Mouse (Mus musculus) heart, embryonic 10.5 days (tissue): ENCODE measurements around the gene St14. TPM values are rescaled to one million over a fixed set of nuclear protein-coding genes. Genes with fewer than 3 reads are reported as not detected.

ENCODE experiments used
- DNase-seq: peaks from one replicate; pipeline ENCODE4 v3.0.0-alpha.2; 2017; ENCODE audit warnings: low spot score
- H3K27ac ChIP-seq: fragments of 300-500 bp; sonication (generic); 2 replicates; pipeline ENCODE4 v1.5.1; 2016; ENCODE audit warnings: mild to moderate bottlenecking
- H3K27me3 ChIP-seq: fragments of 300-500 bp; sonication (generic); 2 replicates; pipeline ENCODE4 v1.6.1; 2016; ENCODE audit warnings: mild to moderate bottlenecking; ENCODE audit not compliant: poor library complexity, insufficient read depth, severe bottlenecking
- H3K36me3 ChIP-seq: fragments of 300-500 bp; sonication (generic); 2 replicates; pipeline ENCODE4 v1.6.1; 2016; ENCODE audit warnings: mild to moderate bottlenecking, moderate library complexity
- H3K4me1 ChIP-seq: fragments of 300-500 bp; sonication (generic); 2 replicates; pipeline ENCODE4 v1.6.1; 2016; ENCODE audit warnings: mild to moderate bottlenecking
- H3K4me3 ChIP-seq: fragments of 300-500 bp; sonication (generic); 2 replicates; pipeline ENCODE4 v1.5.1; 2016; ENCODE audit warnings: mild to moderate bottlenecking, moderate library complexity
- H3K9me3 ChIP-seq: fragments of 300-500 bp; sonication (generic); 2 replicates; pipeline ENCODE4 v1.6.1; 2016; ENCODE audit warnings: mild to moderate bottlenecking, moderate library complexity
- WGBS: fragments of 180-500 bp; shearing (Covaris S2); methylation state at CpG from one replicate; pipeline ENCODE4 v1.1.7; 2016; 5-methylcytosine and 5-hydroxymethylcytosine counted together
- polyA plus RNA-seq: library from polyadenylated mRNA; unstranded; fragments of >200 nt; fragmentation: Nextera tagmentation; extraction: Ambion mirVana; gene quantifications from 2 replicates; pipeline ENCODE4 v1.2.1, GENCODE M21; 2016

The St14 gene
- polyA plus RNA-seq, 1 experiment from 2014 or later: 5.9 TPM

DNA sequence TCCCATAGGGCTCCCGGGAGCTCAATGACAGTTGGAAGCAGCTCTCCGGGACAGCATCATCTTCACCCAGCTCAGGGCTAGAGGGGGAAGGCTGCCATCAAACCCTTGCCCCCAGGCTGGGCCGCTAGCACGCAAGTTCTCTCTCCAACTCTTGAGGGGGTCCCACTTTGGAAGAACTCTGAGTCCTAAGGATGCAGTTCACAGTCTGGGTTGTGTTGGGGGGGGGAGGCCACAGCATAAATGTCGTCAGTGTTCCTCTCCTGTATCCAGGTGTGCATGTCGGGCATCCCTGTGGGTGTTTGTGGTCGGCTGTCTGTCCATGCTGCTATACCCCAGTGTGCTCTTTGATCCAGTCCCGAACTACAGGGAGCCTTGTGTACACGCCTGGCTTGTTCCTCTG lies 42.1 kb downstream of the St14 start:
- 72% methylated on average over 9 of the region's 9 CpGs for WGBS
- Histone ChIP-seq H3K4me3 (no peak overlapping the region), H3K9me3 (no peaks in the 10 kb centered on the region), H3K4me1 (0 out of 2 replicates have a peak, but pooled peaks cover 3% of the 10 kb centered on the region), H3K27me3 (peaks cover 39% of the 10 kb centered on the region), H3K27ac (no peak overlapping the region), H3K36me3 (no peaks in the 10 kb centered on the region)
- DNase-seq: peak; percentile 58

DNA sequence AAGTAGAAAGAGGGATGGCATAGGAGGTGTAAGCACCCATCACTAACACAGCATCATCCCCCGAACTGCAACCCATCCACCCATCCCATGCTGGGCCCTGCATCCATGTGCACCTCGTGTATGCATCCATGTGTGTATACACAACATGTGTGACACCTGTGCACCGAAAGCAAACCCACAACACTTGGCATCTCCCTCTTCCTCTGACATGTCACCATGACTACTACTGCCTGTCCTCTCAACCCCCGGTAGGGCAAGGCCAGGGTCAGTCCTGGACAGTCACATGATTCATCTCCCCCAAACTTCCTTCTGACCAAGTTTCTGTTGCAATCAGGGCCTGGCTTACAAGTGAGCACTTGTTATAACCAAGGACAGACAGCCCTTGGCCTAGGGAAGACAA lies 42.8 kb downstream of the St14 start:
- Histone ChIP-seq H3K9me3 (no peaks in the 10 kb centered on the region), H3K27me3 (peaks cover 46% of the 10 kb centered on the region), H3K4me3 (no peak overlapping the region), H3K36me3 (no peaks in the 10 kb centered on the region), H3K27ac (no peak overlapping the region), H3K4me1 (0 out of 2 replicates have a peak, but pooled peaks cover 3% of the 10 kb centered on the region)
- WGBS: 81% methylated on average over 4 of the region's 4 CpGs
- peak; percentile 70 for DNase-seq

DNA sequence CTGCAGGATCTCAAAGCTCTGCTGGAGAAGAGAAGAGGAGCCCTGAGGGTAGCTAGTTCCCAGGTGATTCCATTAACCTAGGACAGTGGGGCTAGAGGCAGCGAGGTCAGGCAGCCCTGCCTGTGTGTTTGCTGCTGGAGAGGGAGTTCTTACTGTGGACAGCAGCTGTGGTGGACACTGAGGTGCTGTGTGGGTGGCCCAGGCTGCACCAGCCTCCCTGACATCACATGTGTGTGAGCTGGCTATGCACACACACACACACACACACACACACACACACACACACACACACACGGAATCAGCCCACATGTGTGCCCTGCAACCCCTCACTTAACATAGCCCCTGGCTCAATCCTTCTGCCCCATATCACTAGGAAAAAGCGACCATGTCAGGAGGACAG lies 43.5 kb downstream of the St14 start:
- 67% methylated on average over 3 of the region's 3 CpGs for WGBS
- Histone ChIP-seq H3K4me3 (no peak overlapping the region), H3K27me3 (peaks cover 52% of the 10 kb centered on the region), H3K27ac (no peak overlapping the region), H3K4me1 (0 out of 2 replicates have a peak, but pooled peaks cover 3% of the 10 kb centered on the region), H3K9me3 (no peaks in the 10 kb centered on the region), H3K36me3 (no peaks in the 10 kb centered on the region)
- peak; percentile 67 for DNase-seq

DNA sequence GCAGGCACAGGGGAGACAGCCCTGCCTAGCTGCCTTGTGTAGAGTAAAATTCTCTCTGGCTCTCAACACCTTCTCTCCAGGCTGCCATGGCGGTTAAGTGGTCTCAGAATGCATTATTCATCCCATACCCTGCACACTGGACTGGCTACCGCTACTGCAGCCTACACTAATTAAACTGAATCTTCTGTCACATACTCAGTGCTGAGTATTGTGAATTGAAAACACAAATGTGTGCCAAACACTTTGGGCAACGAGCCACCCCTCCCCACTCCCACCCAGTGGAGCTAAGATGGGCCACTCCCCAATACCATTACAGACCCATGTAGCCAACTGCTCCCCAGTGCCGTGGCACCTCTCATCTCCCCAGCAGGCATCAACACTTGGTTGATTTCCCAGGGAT lies 44.2 kb downstream of the St14 start:
- 71% methylated on average over 4 of the region's 4 CpGs for WGBS
- H3K27me3 ChIP-seq: peaks cover 57% of the 10 kb centered on the region
- H3K27ac ChIP-seq: no peak overlapping the region
- 0 out of 2 replicates have a peak, but pooled peaks cover 3% of the 10 kb centered on the region for H3K4me1 ChIP-seq
- no peak overlapping the region for H3K4me3 ChIP-seq
- H3K36me3 ChIP-seq: no peaks in the 10 kb centered on the region
- H3K9me3 ChIP-seq: no peaks in the 10 kb centered on the region
- peak; percentile 45 for DNase-seq

DNA sequence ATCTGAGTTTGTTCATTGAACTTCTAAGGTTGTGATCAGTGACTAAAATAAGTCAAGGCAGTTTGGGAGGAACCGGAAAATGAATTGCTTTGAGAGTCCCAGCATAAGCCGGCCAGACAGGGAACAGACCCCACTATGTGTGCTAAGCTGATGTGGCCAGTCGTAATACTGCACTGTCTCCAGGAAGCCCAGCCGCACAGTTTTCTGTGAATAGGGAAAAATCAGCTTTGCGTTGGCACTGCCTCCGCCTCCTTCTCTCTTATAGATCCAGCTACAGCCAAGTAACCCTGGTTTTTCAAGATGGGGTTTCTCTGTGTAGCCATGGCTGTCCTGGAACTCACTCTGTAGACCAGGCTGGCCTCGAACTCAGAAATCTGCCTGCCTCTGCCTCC lies 44.9 kb downstream of the St14 start:
- Histone ChIP-seq H3K4me1 (0 out of 2 replicates have a peak, but pooled peaks cover 3% of the 10 kb centered on the region), H3K9me3 (no peaks in the 10 kb centered on the region), H3K27ac (no peak overlapping the region), H3K36me3 (no peaks in the 10 kb centered on the region), H3K4me3 (no peak overlapping the region), H3K27me3 (peaks cover 57% of the 10 kb centered on the region)
- 73% methylated on average over 7 of the region's 7 CpGs for WGBS
- DNase-seq: peak; percentile 65

DNA sequence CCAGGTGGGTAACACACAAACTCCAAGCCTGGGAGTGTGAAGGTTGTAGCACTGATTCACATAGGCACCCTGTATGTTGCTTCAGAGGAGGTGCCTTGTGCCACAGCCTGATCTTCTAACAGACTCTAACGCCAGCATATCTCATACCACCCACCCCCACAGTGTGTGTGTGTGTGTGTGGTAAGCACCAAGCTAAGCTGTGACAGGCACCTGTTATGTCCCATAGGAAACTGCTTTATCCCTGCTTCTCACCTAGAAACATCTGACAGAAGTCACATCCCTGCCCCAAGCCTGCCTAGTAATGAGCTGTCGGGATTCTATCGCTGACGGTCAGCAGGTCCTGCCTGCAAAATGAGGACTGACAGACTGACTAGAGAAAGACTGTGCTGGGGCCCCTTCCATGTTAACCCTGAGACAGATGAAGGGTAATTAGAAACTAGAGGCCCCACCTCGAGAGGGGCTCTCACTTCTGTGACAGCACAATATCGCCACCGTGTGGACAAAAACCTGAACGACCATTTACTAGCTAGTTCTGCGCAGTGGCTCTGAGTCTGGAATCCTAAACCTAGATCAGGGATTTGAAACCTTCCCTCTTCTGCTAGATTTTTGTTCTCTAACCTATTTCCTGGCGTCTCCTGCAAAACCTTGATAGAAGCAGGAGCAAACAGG lies 45.4 kb downstream of the St14 start:
- 13% methylated on average over 10 of the region's 10 CpGs for WGBS
- H3K36me3 ChIP-seq: no peaks in the 10 kb centered on the region
- 0 out of 2 replicates have a peak, but pooled peaks cover 3% of the 10 kb centered on the region for H3K4me1 ChIP-seq
- no peak overlapping the region for H3K27ac ChIP-seq
- peak; percentile 78 for DNase-seq
- no peaks in the 10 kb centered on the region for H3K9me3 ChIP-seq
- H3K4me3 ChIP-seq: no peak overlapping the region
- peaks cover 52% of the 10 kb centered on the region for H3K27me3 ChIP-seq

DNA sequence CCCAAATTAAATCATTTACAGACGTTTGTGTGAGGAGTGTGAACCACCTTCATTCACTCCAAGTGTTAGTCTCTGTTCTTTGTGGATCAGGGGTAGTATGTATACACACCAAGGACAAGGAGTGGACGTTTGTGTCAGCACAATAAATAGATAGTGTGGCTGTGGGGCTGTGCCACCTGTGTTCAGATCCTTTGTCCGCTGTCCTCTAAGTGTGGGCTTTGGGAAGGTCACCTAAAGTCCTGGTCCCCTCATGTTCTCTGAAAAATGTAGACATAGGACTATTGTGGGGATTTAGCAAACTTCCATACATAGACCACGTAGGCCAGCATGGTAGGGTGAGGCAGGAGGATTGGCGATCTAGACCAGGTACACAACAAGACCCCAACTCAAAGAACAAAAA lies 46.1 kb downstream of the St14 start:
- 0 out of 2 replicates have a peak, but pooled peaks cover 3% of the 10 kb centered on the region for H3K4me1 ChIP-seq
- H3K4me3 ChIP-seq: no peak overlapping the region
- 65% methylated on average over 5 of the region's 5 CpGs for WGBS
- DNase-seq: peak; percentile 57
- no peak overlapping the region for H3K27ac ChIP-seq
- peaks cover 51% of the 10 kb centered on the region for H3K27me3 ChIP-seq
- H3K9me3 ChIP-seq: no peaks in the 10 kb centered on the region
- no peaks in the 10 kb centered on the region for H3K36me3 ChIP-seq

DNA sequence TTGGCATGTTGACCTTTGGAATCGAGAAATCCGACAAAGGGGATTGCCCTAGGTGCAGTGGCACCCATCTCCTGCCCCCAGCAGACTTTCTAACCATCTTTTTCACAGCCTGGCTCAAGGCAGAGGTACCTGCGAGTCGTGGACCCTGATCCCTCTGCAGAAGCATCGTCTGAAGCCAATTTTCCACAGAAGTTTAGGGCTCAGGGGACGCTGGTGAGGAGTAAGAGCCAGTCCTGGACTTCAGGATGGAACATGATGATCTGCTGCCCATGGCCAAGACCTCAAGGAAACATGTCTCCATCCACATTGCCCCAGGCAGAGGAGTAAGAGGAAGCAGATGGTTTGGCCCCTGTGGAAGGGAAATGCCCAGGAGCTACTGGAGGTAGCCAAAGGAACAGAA lies 48.9 kb downstream of the St14 start:
- H3K4me3 ChIP-seq: no peak overlapping the region
- H3K27me3 ChIP-seq: peaks cover 44% of the 10 kb centered on the region
- H3K4me1 ChIP-seq: peaks cover 3% of the 10 kb centered on the region
- no peaks in the 10 kb centered on the region for H3K36me3 ChIP-seq
- 74% methylated on average over 6 of the region's 6 CpGs for WGBS
- H3K27ac ChIP-seq: no peak overlapping the region
- peak; percentile 63 for DNase-seq
- H3K9me3 ChIP-seq: no peaks in the 10 kb centered on the region

DNA sequence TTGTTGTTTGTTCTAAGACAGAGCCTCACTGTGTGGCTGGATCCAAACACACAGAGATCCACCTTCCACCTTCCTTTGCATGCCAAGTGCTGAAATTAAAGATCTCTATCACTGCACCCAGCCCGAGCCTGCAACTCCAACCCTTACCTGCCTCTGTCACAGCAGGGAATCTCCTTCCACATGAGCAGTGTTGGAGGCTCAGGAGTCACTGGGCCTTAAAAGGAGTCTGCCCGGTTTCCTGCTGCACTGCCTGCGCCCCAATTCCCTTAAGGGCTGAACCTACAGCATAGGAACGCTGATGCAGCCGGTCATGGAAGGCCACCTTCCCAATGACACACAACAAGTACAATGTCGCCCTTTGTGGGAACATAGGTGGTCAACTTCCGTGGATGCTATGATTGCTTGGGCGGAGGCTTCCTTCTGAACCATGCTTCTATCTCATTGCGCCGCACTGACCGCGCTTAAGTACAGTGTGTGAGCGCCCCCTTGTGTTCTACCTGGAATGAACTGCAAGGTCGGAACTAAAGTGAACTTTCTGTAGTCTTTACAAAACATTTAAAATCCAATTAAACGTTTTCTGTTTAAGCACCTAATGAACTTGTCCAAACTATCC lies 49.5 kb downstream of the St14 start:
- peak; percentile 88 for DNase-seq
- Histone ChIP-seq H3K9me3 (no peaks in the 10 kb centered on the region), H3K27me3 (peaks cover 38% of the 10 kb centered on the region), H3K4me3 (no peak overlapping the region), H3K27ac (no peak overlapping the region), H3K4me1 (peaks cover 8% of the 10 kb centered on the region), H3K36me3 (no peaks in the 10 kb centered on the region)
- WGBS: 8% methylated on average over 15 of the region's 15 CpGs

DNA sequence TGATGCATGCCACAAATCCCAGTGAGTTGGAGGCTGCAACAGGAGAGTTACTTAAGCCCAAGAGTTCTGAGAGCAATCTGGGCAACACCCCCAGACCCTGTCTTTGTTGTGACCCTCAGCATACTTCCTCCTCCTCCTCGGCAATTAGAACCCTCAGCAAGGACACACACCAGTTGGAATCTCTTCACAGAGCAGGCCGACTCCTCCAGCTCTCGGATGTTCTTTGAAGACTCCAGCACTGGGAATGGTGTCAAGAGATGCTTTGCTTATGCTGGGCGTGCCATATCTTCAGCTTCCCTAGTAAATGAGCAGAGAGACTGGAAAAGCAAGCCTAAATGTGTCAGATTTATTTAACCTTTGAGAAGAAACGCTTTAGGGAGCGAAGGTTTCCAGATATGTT lies 50.9 kb downstream of the St14 start:
- Histone ChIP-seq H3K27ac (no peak overlapping the region), H3K36me3 (no peaks in the 10 kb centered on the region), H3K27me3 (peaks cover 31% of the 10 kb centered on the region), H3K4me3 (no peak overlapping the region), H3K4me1 (peaks cover 8% of the 10 kb centered on the region), H3K9me3 (no peaks in the 10 kb centered on the region)
- 76% methylated on average over 6 of the region's 6 CpGs for WGBS
- DNase-seq: peak; percentile 65

DNA sequence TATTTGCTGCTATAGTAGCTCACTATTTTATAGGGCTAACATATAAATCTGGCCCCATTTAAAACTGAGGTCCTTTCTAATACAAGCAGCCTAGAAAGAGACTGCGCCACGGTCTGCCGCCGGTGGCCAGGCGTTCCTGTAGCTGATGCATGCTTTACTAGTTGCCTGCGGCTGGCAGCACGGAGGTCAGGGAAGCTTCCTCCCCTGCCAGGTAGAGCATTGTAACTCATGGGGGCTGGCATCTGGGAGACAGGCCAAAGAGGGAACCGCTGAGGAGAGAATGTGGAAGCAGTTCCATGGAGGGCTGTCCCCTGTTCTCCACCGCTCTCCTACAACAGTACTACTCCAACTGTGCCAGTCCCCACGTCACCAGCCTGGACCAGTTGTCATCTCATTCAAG lies 56.8 kb downstream of the St14 start:
- no peaks in the 10 kb centered on the region for H3K36me3 ChIP-seq
- no peaks in the 10 kb centered on the region for H3K9me3 ChIP-seq
- H3K4me3 ChIP-seq: no peak overlapping the region
- H3K4me1 ChIP-seq: peaks cover 8% of the 10 kb centered on the region
- H3K27me3 ChIP-seq: no peaks in the 10 kb centered on the region
- 86% methylated on average over 10 of the region's 10 CpGs for WGBS
- no peak overlapping the region for H3K27ac ChIP-seq
- DNase-seq: peak; percentile 69

DNA sequence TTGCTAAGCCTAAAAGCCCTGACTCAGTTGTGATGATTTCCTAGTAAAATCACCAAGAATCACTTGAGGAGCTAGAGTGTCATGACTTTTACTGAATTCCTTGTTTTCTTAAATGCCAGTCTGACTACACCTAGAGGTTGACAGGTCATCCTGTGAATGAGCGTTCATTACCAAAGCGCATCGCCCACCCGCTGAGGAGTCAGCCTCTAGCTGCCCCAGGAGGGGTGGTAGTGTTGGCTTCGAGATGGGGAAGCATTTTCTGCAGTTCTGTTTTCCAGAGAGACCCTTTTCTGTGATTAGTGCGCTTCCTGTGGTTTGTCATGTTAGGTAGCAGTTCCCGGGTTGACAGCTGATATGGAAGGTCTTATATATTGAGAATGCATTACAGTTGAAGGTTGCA lies 57.9 kb downstream of the St14 start:
- Histone ChIP-seq H3K27ac (no peak overlapping the region), H3K4me1 (peaks cover 8% of the 10 kb centered on the region), H3K36me3 (peaks cover 7% of the 10 kb centered on the region; the same call in 1 of the 2 replicates), H3K4me3 (no peak overlapping the region), H3K27me3 (no peaks in the 10 kb centered on the region), H3K9me3 (no peaks in the 10 kb centered on the region)
- WGBS: 68% methylated on average over 7 of the region's 7 CpGs
- DNase-seq: no peak

DNA sequence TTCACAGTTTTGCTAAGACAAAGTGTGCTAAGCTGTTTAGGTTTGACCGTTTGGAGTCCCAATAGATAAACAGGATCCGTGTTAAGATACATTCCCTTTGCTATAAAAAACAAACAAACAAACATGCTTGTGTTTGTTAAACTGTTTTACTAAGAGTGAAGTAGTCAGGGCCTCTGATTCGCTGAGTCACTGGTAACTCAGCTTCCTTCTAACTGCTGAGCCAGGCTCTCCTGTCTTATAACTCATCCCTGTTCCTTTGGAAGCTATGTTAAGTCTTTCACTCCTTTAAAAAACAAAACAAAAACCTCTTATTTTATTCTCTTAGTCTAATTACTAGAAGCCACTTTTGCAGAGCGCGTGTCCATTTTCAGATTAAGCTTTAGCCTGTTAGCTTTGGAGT lies 59.4 kb downstream of the St14 start:
- no peaks in the 10 kb centered on the region for H3K27me3 ChIP-seq
- H3K36me3 ChIP-seq: peaks cover 13% of the 10 kb centered on the region; the same call in 1 of the 2 replicates
- H3K27ac ChIP-seq: no peak overlapping the region
- no peak overlapping the region for H3K4me3 ChIP-seq
- H3K4me1 ChIP-seq: 0 out of 2 replicates have a peak, but pooled peaks cover under 1% of the 10 kb centered on the region
- no peak for DNase-seq
- WGBS: 83% methylated on average over 5 of the region's 5 CpGs
- H3K9me3 ChIP-seq: no peaks in the 10 kb centered on the region
